ENCODE assay signal across 28 mouse cellular contexts in genomic region chr13:97385531-97385930, GRCm38 (mm10).
DNase-seq lines count a peak whose midpoint lies in the region; ATAC-seq and TF ChIP-seq lines count a peak whose summit lies in the region.
"Had no signal": no experiment of that assay in that cellular context is flagged by ENCODE, and none has a peak within 500 bp of the region (broad histone marks: within the 10 kb centered on the region; RNA-seq: fewer than 3 reads in every experiment).

No protein-coding gene starts in this region.

- WGBS in intestine, embryonic 16.5 days = 74% methylated on average over 8 of the region's 8 CpGs
- 96% methylated on average over 8 of the region's 8 CpGs for WGBS in hindbrain, postnatal 0 days

- no peak overlapping the region for H3K4me3 ChIP-seq in intestine, embryonic 16.5 days (ENCODE audit: low read length)
- no peak overlapping the region for H3K4me3 ChIP-seq in myocyte
- no peak overlapping the region for H3K4me3 ChIP-seq in hindbrain, postnatal 0 days (ENCODE audit: low read length)
- H3K4me3 ChIP-seq: embryonic facial prominence, embryonic 12.5 days; embryonic facial prominence, embryonic 15.5 days; gastrocnemius, adult 2 months; heart, adult 2 months; heart, embryonic 10.5 days; heart, embryonic 13.5 days; hindbrain, embryonic 12.5 days; hindbrain, embryonic 15.5 days had no signal

- H3K4me1 ChIP-seq in intestine, embryonic 16.5 days (ENCODE audit: control insufficient read depth, insufficient read depth, low read length) = peaks cover 18% of the 10 kb centered on the region; the same call in 1 of the 2 replicates
- no peaks in the 10 kb centered on the region for H3K4me1 ChIP-seq in hindbrain, postnatal 0 days (ENCODE audit: insufficient read depth, low read length)

- no peaks in the 10 kb centered on the region for H3K27me3 ChIP-seq in intestine, embryonic 16.5 days (replicated peaks; ENCODE audit: control insufficient read depth, insufficient read depth, low read length)
- no peaks in the 10 kb centered on the region for H3K27me3 ChIP-seq in myocyte (ENCODE audit: control insufficient read depth, insufficient read depth, insufficient read length)
- no peaks in the 10 kb centered on the region for H3K27me3 ChIP-seq in hindbrain, postnatal 0 days (ENCODE audit: insufficient read depth, low read length)
- H3K27me3 ChIP-seq: embryonic facial prominence, embryonic 12.5 days; embryonic facial prominence, embryonic 15.5 days; hindbrain, embryonic 12.5 days; hindbrain, embryonic 15.5 days had no signal

- no peak overlapping the region for H3K9ac ChIP-seq in intestine, embryonic 16.5 days (ENCODE audit: low read depth, low read length)
- H3K9ac ChIP-seq in hindbrain, postnatal 0 days (replicated peaks; ENCODE audit: low read length) = no peak overlapping the region
- H3K9ac ChIP-seq: embryonic facial prominence, embryonic 12.5 days; embryonic facial prominence, embryonic 15.5 days; forebrain, postnatal 0 days; heart, embryonic 13.5 days; hindbrain, embryonic 12.5 days; hindbrain, embryonic 15.5 days had no signal

- no peak overlapping the region for H3K4me2 ChIP-seq in intestine, embryonic 16.5 days (ENCODE audit: low read depth, low read length)
- H3K4me2 ChIP-seq in myocyte (ENCODE audit: low read depth) = no peak overlapping the region
- no peak overlapping the region for H3K4me2 ChIP-seq in hindbrain, postnatal 0 days (ENCODE audit: low read depth, low read length)
- H3K4me2 ChIP-seq: embryonic facial prominence, embryonic 12.5 days; embryonic facial prominence, embryonic 15.5 days; heart, embryonic 13.5 days; hindbrain, embryonic 12.5 days; hindbrain, embryonic 15.5 days had no signal

- no peaks in the 10 kb centered on the region for H3K79me2 ChIP-seq in myocyte (ENCODE audit: control insufficient read depth, insufficient read depth)

- peak; percentile 71 for ATAC-seq in intestine, embryonic 16.5 days
- no peak for ATAC-seq in hindbrain, postnatal 0 days
- ATAC-seq: activated CD4-positive, CD25-positive, alpha-beta regulatory T cell, adult 4 months; CD4-positive, CD25-positive, alpha-beta regulatory T cell, adult 4 months; forebrain, embryonic 14.5 days; forebrain, postnatal 0 days had no signal

- TF ChIP-seq CTCF in hindbrain, postnatal 0 days (IDR thresholded peaks at IDR 0.05; ENCODE audit: low read depth) = no peak

- intact Hi-C loops in heart, postnatal 36 days (cut with DNase I) = no loop called here

- DNase-seq in heart, adult 11 months = peak; percentile 48
- no peak for DNase-seq in heart, postnatal 36 days
- no peak for DNase-seq in cerebellum, postnatal 14 days
- DNase-seq in lung, postnatal 4 days = no peak
- no peak for DNase-seq in hindbrain, postnatal 0 days (ENCODE audit: low spot score)
- no peak for DNase-seq in right cerebral cortex, adult 18-20 months
- DNase-seq: adrenal gland, adult 8-10 months; adrenal gland, postnatal 25 days; B cell, adult 2 months; cerebellum, adult 18-20 months; cerebellum, adult 9-10 months; cerebellum, postnatal 25 days; forebrain, postnatal 0 days; gastrocnemius, adult 2 months; gastrocnemius, postnatal 14 days; heart, adult 2 months; heart, postnatal 14 days had no signal

- no peaks in the 10 kb centered on the region for H3K36me3 ChIP-seq in intestine, embryonic 16.5 days (ENCODE audit: control insufficient read depth, insufficient read depth, low read length)
- H3K36me3 ChIP-seq in myocyte (ENCODE audit: control insufficient read depth, insufficient read depth) = no peaks in the 10 kb centered on the region
- no peaks in the 10 kb centered on the region for H3K36me3 ChIP-seq in hindbrain, postnatal 0 days (ENCODE audit: insufficient read depth, low read length)
- H3K36me3 ChIP-seq: embryonic facial prominence, embryonic 12.5 days; embryonic facial prominence, embryonic 15.5 days; heart, embryonic 10.5 days; heart, embryonic 13.5 days; hindbrain, embryonic 12.5 days; hindbrain, embryonic 15.5 days had no signal

- H3K9me3 ChIP-seq in intestine, embryonic 16.5 days (ENCODE audit: control insufficient read depth, low read length) = no peaks in the 10 kb centered on the region
- no peaks in the 10 kb centered on the region for H3K9me3 ChIP-seq in hindbrain, postnatal 0 days (ENCODE audit: low read length)
- H3K9me3 ChIP-seq: embryonic facial prominence, embryonic 12.5 days; embryonic facial prominence, embryonic 15.5 days; heart, embryonic 10.5 days; heart, embryonic 13.5 days; hindbrain, embryonic 12.5 days; hindbrain, embryonic 15.5 days had no signal

- H3ac ChIP-seq in myocyte (ENCODE audit: control insufficient read depth, insufficient read length) = no peak overlapping the region

- no peak overlapping the region for H3K27ac ChIP-seq in intestine, embryonic 16.5 days (ENCODE audit: low read length)
- no peak overlapping the region for H3K27ac ChIP-seq in hindbrain, postnatal 0 days
- H3K27ac ChIP-seq: embryonic facial prominence, embryonic 12.5 days; embryonic facial prominence, embryonic 15.5 days; gastrocnemius, adult 2 months; heart, adult 2 months; heart, embryonic 10.5 days; heart, embryonic 13.5 days; hindbrain, embryonic 12.5 days; hindbrain, embryonic 15.5 days had no signal

- TF ChIP-seq POLR2A in myocyte (IDR thresholded peaks at IDR 0.05; ENCODE audit: insufficient read length, low read depth) = no peak

TF ChIP-seq in myocyte, 11 proteins besides CTCF, POLR2A, EP300 and RAD21:
- TF ChIP-seq MYOG (IDR thresholded peaks at IDR 0.05; ENCODE audit: control insufficient read depth in 1 of 3, insufficient read depth in 1 of 3, insufficient read length in 2 of 3, low read depth in 2 of 3) (peak in 2 of 3 experiments; percentile 70 to 86), USF1 (IDR thresholded peaks at IDR 0.05; ENCODE audit: low read depth) (peak; percentile 13), E2F4 (IDR thresholded peaks at IDR 0.05; ENCODE audit: insufficient read depth) (no peak), MYOD1 (IDR thresholded peaks at IDR 0.05; ENCODE audit: control insufficient read depth in 1 of 3, insufficient read length in 2 of 3, low read depth in 2 of 3) (peak in 1 of 3 experiments; percentile 59)
